Mouse (Mus musculus): ENCODE results near the gene Gm9958. TPM values are rescaled to one million over a fixed set of nuclear protein-coding genes. Genes with fewer than 3 reads are reported as not detected.

Gene Gm9958
- polyA plus RNA-seq (2016; fragmentation: Nextera tagmentation; extraction: Ambion mirVana) = 7.9 and 10.7 TPM in 2 replicates

GRCm38 (mm10) chr5:90367067-90367303 lies at the start of gene Gm9958:
Gene Gm9958 (plus strand): TSS chr5:90367204.
- H3K27me3 ChIP-seq = no peaks in the 10 kb centered on the region
- peaks cover 20% of the 10 kb centered on the region for H3K4me1 ChIP-seq
- H3K4me2 ChIP-seq = peak within 1 kb of the TSS; percentile 68
- H3K27ac ChIP-seq = peak within 1 kb of the TSS; percentile 99
- peak within 1 kb of the TSS; percentile 92 for H3K9ac ChIP-seq
- WGBS = 5% methylated on average over 7 of the region's 7 CpGs
- H3K9me3 ChIP-seq = no peaks in the 10 kb centered on the region
- peak within 1 kb of the TSS; percentile 94 for H3K4me3 ChIP-seq (replicated peaks)
- H3K36me3 ChIP-seq (replicated peaks) = no peaks in the 10 kb centered on the region
- no peak for ATAC-seq (ENCODE audit: low FRiP score)

- H3K27me3 ChIP-seq = no peaks in the 10 kb centered on the region
- no peak overlapping the region for H3K4me3 ChIP-seq (replicated peaks)
- WGBS = 91% methylated on average over 1 of the region's 1 CpGs
- ATAC-seq (ENCODE audit: low FRiP score) = no peak
- H3K9ac ChIP-seq = no peak overlapping the region
- H3K36me3 ChIP-seq (replicated peaks) = no peaks in the 10 kb centered on the region
- H3K4me1 ChIP-seq = no peaks in the 10 kb centered on the region
- no peak overlapping the region for H3K27ac ChIP-seq
- no peaks in the 10 kb centered on the region for H3K9me3 ChIP-seq
- H3K4me2 ChIP-seq = no peak overlapping the region
Observed at GRCm38 (mm10) chr5:90331071-90331470, 35.9 kb upstream of the Gm9958 start.

DNA sequence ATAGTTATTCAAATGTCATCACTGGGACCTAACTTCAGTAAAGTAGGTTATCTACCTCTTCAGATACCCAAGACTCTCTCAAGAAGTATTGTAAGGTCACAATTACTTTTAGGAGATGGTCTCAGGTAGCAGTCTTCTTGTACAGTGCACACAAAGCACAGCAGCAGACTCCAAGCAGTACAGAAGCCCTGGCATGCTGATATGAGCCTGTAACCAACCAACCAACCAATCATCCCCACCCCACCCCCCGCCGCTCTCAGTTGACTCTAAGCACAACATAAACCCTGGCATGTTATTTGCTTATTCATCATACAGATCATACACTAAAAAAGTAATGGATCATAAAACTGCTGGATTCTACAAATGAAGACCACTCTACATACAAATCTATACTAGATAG lies 34.5 kb upstream of the Gm9958 start:
- no peak for ATAC-seq (ENCODE audit: low FRiP score)
- H3K9ac ChIP-seq = no peak overlapping the region
- H3K4me3 ChIP-seq (replicated peaks) = no peak overlapping the region
- H3K27ac ChIP-seq = no peak overlapping the region
- H3K4me2 ChIP-seq = no peak overlapping the region
- H3K9me3 ChIP-seq = no peaks in the 10 kb centered on the region
- H3K36me3 ChIP-seq (replicated peaks) = no peaks in the 10 kb centered on the region
- H3K4me1 ChIP-seq = no peaks in the 10 kb centered on the region
- no peaks in the 10 kb centered on the region for H3K27me3 ChIP-seq
- WGBS = 100% methylated on average over 2 of the region's 2 CpGs

- Histone ChIP-seq H3K27ac (peak overlapping the region; percentile 67), H3K4me2 (peak overlapping the region; percentile 44), H3K9me3 (no peaks in the 10 kb centered on the region), H3K36me3 (replicated peaks) (no peaks in the 10 kb centered on the region), H3K9ac (peak overlapping the region; percentile 12; the same call in 1 of the 2 replicates), H3K4me3 (replicated peaks) (no peak overlapping the region; the same call in 1 of the 2 replicates), H3K27me3 (no peaks in the 10 kb centered on the region), H3K4me1 (peaks cover 24% of the 10 kb centered on the region)
- WGBS = 20% methylated on average over 7 of the region's 7 CpGs
- peak; percentile 62 for ATAC-seq (ENCODE audit: low FRiP score)
Observed at GRCm38 (mm10) chr5:90338177-90339091, 28.6 kb upstream of the Gm9958 start.

- Histone ChIP-seq H3K9me3 (no peaks in the 10 kb centered on the region), H3K4me1 (peaks cover 24% of the 10 kb centered on the region), H3K4me2 (peak overlapping the region; percentile 45), H3K27ac (peak overlapping the region; percentile 75), H3K4me3 (replicated peaks) (peak overlapping the region; percentile 35), H3K9ac (peak overlapping the region; percentile 21; the same call in 1 of the 2 replicates), H3K36me3 (replicated peaks) (no peaks in the 10 kb centered on the region), H3K27me3 (no peaks in the 10 kb centered on the region)
- ATAC-seq (ENCODE audit: low FRiP score) = peak; percentile 88
- 8% methylated on average over 5 of the region's 5 CpGs for WGBS
Observed at GRCm38 (mm10) chr5:90339129-90339952, 27.7 kb upstream of the Gm9958 start.

DNA sequence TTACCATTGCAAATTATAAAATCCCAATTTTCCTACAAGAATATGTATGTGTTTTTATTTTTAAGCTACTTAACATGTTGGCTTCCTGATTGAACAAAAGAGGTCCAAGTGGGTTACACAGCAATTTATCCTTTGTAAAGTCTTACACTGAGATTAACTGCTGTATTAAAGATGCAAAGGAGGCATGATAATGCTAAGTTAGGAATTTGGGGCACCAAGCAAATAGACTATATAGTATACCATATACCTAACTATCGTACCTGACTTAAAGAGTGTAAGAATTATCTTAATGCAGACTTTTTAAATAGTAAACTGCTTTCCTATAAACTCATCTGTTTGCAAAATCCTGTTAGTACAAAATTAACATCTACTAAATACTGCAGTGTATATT lies 27.1 kb upstream of the Gm9958 start:
- Histone ChIP-seq H3K4me1 (peaks cover 24% of the 10 kb centered on the region), H3K9me3 (no peaks in the 10 kb centered on the region), H3K27me3 (no peaks in the 10 kb centered on the region), H3K4me2 (peak overlapping the region; percentile 45), H3K4me3 (replicated peaks) (no peak overlapping the region), H3K9ac (peak overlapping the region; percentile 21; the same call in 1 of the 2 replicates), H3K36me3 (replicated peaks) (no peaks in the 10 kb centered on the region), H3K27ac (no peak overlapping the region)
- 66% methylated on average over 1 of the region's 1 CpGs for WGBS
- peak; percentile 40; the same call in 1 of the 2 replicates for ATAC-seq (ENCODE audit: low FRiP score)

DNA sequence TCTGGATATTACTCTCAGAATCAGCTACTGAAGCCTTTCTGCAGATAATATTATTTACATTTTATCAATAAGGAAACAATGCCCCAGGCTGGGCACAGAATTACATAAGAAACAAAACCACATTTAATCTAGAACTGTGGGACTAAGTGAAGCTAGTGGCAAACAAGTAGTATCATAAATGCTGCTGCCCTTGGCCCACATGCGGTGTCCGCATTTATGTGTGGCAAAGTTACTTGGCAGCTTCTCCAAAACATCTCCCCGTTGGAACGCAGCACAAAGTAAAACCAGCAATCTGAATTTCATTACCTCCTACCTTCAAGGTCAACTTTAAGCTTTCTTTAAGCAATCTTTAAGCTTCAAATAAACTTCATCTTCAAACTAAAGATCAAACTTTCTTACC lies 26.2 kb upstream of the Gm9958 start:
- Histone ChIP-seq H3K4me2 (no peak overlapping the region), H3K9ac (no peak overlapping the region), H3K36me3 (replicated peaks) (no peaks in the 10 kb centered on the region), H3K9me3 (no peaks in the 10 kb centered on the region), H3K4me3 (replicated peaks) (no peak overlapping the region), H3K27ac (no peak overlapping the region), H3K4me1 (peaks cover 24% of the 10 kb centered on the region), H3K27me3 (no peaks in the 10 kb centered on the region)
- ATAC-seq (ENCODE audit: low FRiP score) = no peak
- 81% methylated on average over 4 of the region's 4 CpGs for WGBS

- H3K27me3 ChIP-seq = no peaks in the 10 kb centered on the region
- ATAC-seq (ENCODE audit: low FRiP score) = no peak
- H3K9ac ChIP-seq = no peak overlapping the region
- no peak overlapping the region for H3K4me2 ChIP-seq
- no peak overlapping the region for H3K4me3 ChIP-seq (replicated peaks)
- H3K4me1 ChIP-seq = no peaks in the 10 kb centered on the region
- WGBS = 95% methylated on average over 3 of the region's 3 CpGs
- no peaks in the 10 kb centered on the region for H3K36me3 ChIP-seq (replicated peaks)
- H3K27ac ChIP-seq = no peak overlapping the region
- no peaks in the 10 kb centered on the region for H3K9me3 ChIP-seq
Observed at GRCm38 (mm10) chr5:90346877-90347276, 20.1 kb upstream of the Gm9958 start.

DNA sequence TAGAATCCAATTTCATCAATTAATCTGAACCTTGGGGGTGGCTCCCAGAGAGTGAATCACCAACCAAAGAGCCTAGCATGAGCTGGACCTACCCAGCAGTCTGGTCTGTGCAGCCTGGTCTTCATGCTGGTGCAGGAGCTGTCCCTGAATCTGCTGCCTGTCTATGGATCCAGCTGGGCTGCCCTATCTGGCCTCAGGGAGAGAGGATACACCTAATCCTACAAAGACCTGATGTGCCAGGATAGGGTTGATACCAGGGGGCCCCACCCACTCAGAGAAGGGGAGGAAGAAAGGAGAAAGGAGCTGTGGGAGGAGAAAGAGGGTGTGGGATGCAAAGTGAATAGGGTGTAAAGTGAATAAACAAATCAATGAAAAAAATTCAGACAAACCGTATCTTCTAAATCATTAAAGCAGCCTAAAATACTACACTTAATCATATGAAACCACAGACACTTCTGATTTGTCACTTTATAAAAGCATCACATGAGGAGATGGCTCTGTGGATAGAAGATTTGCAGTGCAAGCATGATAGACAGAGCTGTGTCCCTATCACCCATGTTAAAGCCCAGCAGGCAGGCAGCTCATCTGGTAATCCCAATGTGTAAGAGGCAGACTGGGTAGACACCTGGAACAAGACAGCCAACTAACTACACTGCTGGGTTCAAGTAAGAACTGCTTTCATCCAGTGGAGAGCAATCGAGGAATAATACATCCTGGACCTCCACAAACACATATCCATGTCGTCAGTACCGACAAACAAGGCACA lies 13.3 kb upstream of the Gm9958 start:
- H3K36me3 ChIP-seq (replicated peaks) = 0 out of 2 replicates have a peak, but pooled peaks cover 2% of the 10 kb centered on the region
- no peaks in the 10 kb centered on the region for H3K9me3 ChIP-seq
- no peak overlapping the region for H3K4me2 ChIP-seq
- no peak overlapping the region for H3K9ac ChIP-seq
- no peak for ATAC-seq (ENCODE audit: low FRiP score)
- no peak overlapping the region for H3K27ac ChIP-seq
- 95% methylated on average over 4 of the region's 4 CpGs for WGBS
- no peak overlapping the region for H3K4me3 ChIP-seq (replicated peaks)
- H3K4me1 ChIP-seq = no peaks in the 10 kb centered on the region
- H3K27me3 ChIP-seq = no peaks in the 10 kb centered on the region

DNA sequence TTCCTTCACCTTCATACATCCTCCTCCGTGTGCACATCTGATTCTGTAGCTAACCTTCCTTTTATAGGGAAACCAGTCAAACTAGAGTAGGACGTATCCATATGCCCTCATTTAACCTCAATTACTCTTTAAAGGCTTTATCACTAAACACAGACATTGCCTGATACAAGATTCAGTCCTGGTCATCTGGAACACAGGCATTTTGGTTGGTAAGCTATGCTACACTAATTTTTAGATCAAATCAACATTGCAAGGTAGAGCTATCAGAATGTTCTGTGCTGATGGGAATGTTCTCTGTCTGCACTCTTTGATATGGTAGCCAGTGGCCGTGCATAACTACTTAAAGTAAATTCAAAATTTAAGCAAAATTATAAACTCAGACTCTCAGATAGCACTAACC lies 11.2 kb upstream of the Gm9958 start:
- Histone ChIP-seq H3K36me3 (replicated peaks) (peaks cover 6% of the 10 kb centered on the region; the same call in 1 of the 2 replicates), H3K9ac (no peak overlapping the region), H3K4me1 (no peaks in the 10 kb centered on the region), H3K4me3 (replicated peaks) (no peak overlapping the region), H3K27me3 (no peaks in the 10 kb centered on the region), H3K9me3 (no peaks in the 10 kb centered on the region), H3K27ac (no peak overlapping the region), H3K4me2 (no peak overlapping the region)
- ATAC-seq (ENCODE audit: low FRiP score) = no peak
- 94% methylated on average over 3 of the region's 3 CpGs for WGBS

DNA sequence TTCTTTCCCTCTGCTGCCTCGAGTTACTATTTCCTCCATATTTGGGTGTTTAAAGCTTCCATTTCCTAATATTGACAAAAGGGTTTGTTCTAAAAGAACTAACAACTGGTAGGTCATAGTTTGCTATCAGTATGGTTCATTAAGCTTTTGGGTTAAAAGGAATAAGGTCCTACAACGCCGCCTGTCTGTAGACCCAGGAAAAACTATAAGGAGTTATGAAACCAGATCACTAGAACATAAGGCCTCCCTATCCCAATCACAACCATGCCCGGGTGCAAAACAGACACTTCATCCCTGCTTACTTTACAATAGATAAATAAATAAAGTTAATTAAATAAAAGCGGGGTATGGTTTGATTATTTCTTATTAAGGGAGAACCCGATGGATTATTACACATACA lies 2.5 kb upstream of the Gm9958 start:
- H3K9me3 ChIP-seq = no peaks in the 10 kb centered on the region
- H3K4me1 ChIP-seq = peaks cover 20% of the 10 kb centered on the region
- peak overlapping the region; percentile 92 for H3K9ac ChIP-seq
- no peak overlapping the region for H3K27ac ChIP-seq
- ATAC-seq (ENCODE audit: low FRiP score) = no peak
- peak overlapping the region; percentile 94 for H3K4me3 ChIP-seq (replicated peaks)
- peaks cover 4% of the 10 kb centered on the region; the same call in 1 of the 2 replicates for H3K36me3 ChIP-seq (replicated peaks)
- H3K27me3 ChIP-seq = no peaks in the 10 kb centered on the region
- H3K4me2 ChIP-seq = peak overlapping the region; percentile 68
- 5% methylated on average over 6 of the region's 6 CpGs for WGBS

Data from forebrain, embryonic 12.5 days (tissue).